Mouse (Mus musculus): ENCODE measurements around the gene Adgrv1. TPM values are rescaled to one million over a fixed set of nuclear protein-coding genes. Genes with fewer than 3 reads are reported as not detected.
"Not testable (repeated sequence)": the region's sequence is repeated elsewhere in the genome, so short reads cannot be mapped to it uniquely, and the experiment has no call there.

Adgrv1 gene
- polyA plus RNA-seq, 1 experiment from 2014 or later = 41.9 TPM

- DNase-seq (ENCODE audit: low spot score) (no peak), ATAC-seq (replicated peaks; ENCODE audit: low FRiP score) (peak; percentile 12; the same call in 1 of the 2 replicates)
- H3K9ac ChIP-seq (ENCODE audit: low read length) = no peak overlapping the region; the same call in 1 of the 2 replicates
- peak overlapping the region; percentile 94 for H3K27ac ChIP-seq (ENCODE audit: low read depth, low read length)
- no peaks in the 10 kb centered on the region for H3K36me3 ChIP-seq (ENCODE audit: control insufficient read depth, insufficient read depth, low read length)
- WGBS = 11% methylated on average over 14 of the region's 14 CpGs
- H3K9me3 ChIP-seq (ENCODE audit: control insufficient read depth, low read length) = no peaks in the 10 kb centered on the region; the same call in 1 of the 2 replicates
- H3K4me2 ChIP-seq (ENCODE audit: low read depth, low read length, severe bottlenecking) = peak overlapping the region; percentile 77
- H3K4me1 ChIP-seq (replicated peaks; ENCODE audit: control insufficient read depth, insufficient read depth, low read length) = peaks cover 2% of the 10 kb centered on the region; the same call in 1 of the 2 replicates
- no peaks in the 10 kb centered on the region for H3K27me3 ChIP-seq (ENCODE audit: control insufficient read depth, insufficient read depth, low read length)
- H3K4me3 ChIP-seq (ENCODE audit: low read depth, low read length) = peak overlapping the region; percentile 78; the same call in 1 of the 2 replicates
These were observed 23.3 kb upstream of the Adgrv1 start for GRCm38 (mm10) chr13:81656091-81656850.

GRCm38 (mm10) chr13:81650382-81650781, 17.4 kb upstream of the Adgrv1 start:
- H3K9ac ChIP-seq (ENCODE audit: low read length); H3K36me3 ChIP-seq (ENCODE audit: control insufficient read depth, insufficient read depth, low read length); H3K27me3 ChIP-seq (ENCODE audit: control insufficient read depth, insufficient read depth, low read length); H3K9me3 ChIP-seq (ENCODE audit: control insufficient read depth, low read length); H3K4me2 ChIP-seq (ENCODE audit: low read depth, low read length, severe bottlenecking); DNase-seq (ENCODE audit: low spot score); H3K4me1 ChIP-seq (replicated peaks; ENCODE audit: control insufficient read depth, insufficient read depth, low read length); ATAC-seq (replicated peaks; ENCODE audit: low FRiP score); H3K4me3 ChIP-seq (ENCODE audit: low read depth, low read length); H3K27ac ChIP-seq (ENCODE audit: low read depth, low read length): not testable (repeated sequence)
- WGBS = 78% methylated on average over 5 of the region's 6 CpGs

DNA sequence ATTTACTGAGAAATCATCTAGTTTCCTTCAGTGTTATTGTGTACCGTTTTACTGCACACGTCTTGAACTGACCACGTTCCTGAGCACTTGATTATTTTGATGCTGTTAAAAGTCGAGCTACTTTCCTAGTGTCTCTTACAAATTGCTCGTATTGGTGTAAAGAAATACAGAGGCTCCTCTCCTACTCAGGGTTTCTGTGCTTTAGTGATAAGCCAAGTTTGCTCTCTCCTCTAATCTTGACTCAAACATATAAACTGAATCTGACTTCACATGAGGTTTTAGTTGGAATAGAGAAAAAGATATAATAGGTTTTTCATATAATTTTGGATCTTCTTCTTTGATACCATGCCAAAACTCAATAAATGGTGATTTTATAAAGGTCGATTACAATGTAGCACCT, 13.4 kb upstream of the Adgrv1 start:
- H3K9me3 ChIP-seq (ENCODE audit: control insufficient read depth, low read length) = no peaks in the 10 kb centered on the region
- no peak for DNase-seq (ENCODE audit: low spot score)
- H3K27ac ChIP-seq (ENCODE audit: low read depth, low read length) = no peak overlapping the region
- no peaks in the 10 kb centered on the region for H3K27me3 ChIP-seq (ENCODE audit: control insufficient read depth, insufficient read depth, low read length)
- no peak overlapping the region for H3K4me3 ChIP-seq (ENCODE audit: low read depth, low read length)
- no peaks in the 10 kb centered on the region for H3K36me3 ChIP-seq (ENCODE audit: control insufficient read depth, insufficient read depth, low read length)
- WGBS = 86% methylated on average over 6 of the region's 6 CpGs
- no peak for ATAC-seq (replicated peaks; ENCODE audit: low FRiP score)
- no peak overlapping the region for H3K4me2 ChIP-seq (ENCODE audit: low read depth, low read length, severe bottlenecking)
- no peak overlapping the region for H3K9ac ChIP-seq (ENCODE audit: low read length)
- H3K4me1 ChIP-seq (replicated peaks; ENCODE audit: control insufficient read depth, insufficient read depth, low read length) = peaks cover 5% of the 10 kb centered on the region

DNA sequence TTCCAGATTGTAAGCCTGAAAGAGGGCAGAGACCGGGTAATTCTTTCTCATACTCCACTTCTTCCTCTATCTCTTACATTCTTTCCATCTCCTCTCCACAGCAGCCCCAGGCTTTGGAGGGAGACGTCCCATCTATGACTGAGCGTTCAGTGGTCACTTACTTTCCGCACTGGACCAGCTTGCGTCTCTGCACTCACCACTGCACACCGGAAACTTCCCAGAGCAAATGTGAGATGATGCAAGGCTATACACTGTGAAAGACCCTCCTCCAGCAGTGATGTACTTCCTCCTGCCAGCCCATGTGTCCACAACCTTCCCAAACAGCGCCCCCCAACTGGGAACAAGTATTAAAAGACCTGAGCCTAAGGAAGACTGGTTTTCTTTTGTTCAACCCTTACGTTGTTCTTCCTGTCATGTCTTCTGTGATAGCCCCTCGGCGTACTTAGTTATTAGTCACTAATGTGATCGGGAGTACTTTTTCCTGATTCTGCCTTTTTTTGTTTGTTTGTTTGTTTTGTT, 11.2 kb upstream of the Adgrv1 start:
- Histone ChIP-seq H3K27ac (ENCODE audit: low read depth, low read length) (no peak overlapping the region), H3K9me3 (ENCODE audit: control insufficient read depth, low read length) (no peaks in the 10 kb centered on the region), H3K9ac (ENCODE audit: low read length) (no peak overlapping the region), H3K27me3 (ENCODE audit: control insufficient read depth, insufficient read depth, low read length) (no peaks in the 10 kb centered on the region), H3K4me1 (replicated peaks; ENCODE audit: control insufficient read depth, insufficient read depth, low read length) (peaks cover 8% of the 10 kb centered on the region), H3K4me2 (ENCODE audit: low read depth, low read length, severe bottlenecking) (no peak overlapping the region), H3K4me3 (ENCODE audit: low read depth, low read length) (no peak overlapping the region), H3K36me3 (ENCODE audit: control insufficient read depth, insufficient read depth, low read length) (no peaks in the 10 kb centered on the region)
- ATAC-seq (replicated peaks; ENCODE audit: low FRiP score) (no peak), DNase-seq (ENCODE audit: low spot score) (no peak)
- 90% methylated on average over 11 of the region's 11 CpGs for WGBS

- Histone ChIP-seq H3K27me3 (ENCODE audit: control insufficient read depth, insufficient read depth, low read length) (no peaks in the 10 kb centered on the region), H3K36me3 (ENCODE audit: control insufficient read depth, insufficient read depth, low read length) (no peaks in the 10 kb centered on the region), H3K4me3 (ENCODE audit: low read depth, low read length) (no peak overlapping the region), H3K9me3 (ENCODE audit: control insufficient read depth, low read length) (no peaks in the 10 kb centered on the region), H3K4me2 (ENCODE audit: low read depth, low read length, severe bottlenecking) (no peak overlapping the region), H3K4me1 (replicated peaks; ENCODE audit: control insufficient read depth, insufficient read depth, low read length) (peaks cover 8% of the 10 kb centered on the region), H3K27ac (ENCODE audit: low read depth, low read length) (no peak overlapping the region), H3K9ac (ENCODE audit: low read length) (no peak overlapping the region)
- DNase-seq (ENCODE audit: low spot score) (no peak), ATAC-seq (replicated peaks; ENCODE audit: low FRiP score) (no peak)
- 60% methylated on average over 7 of the region's 7 CpGs for WGBS
These were observed 9.7 kb upstream of the Adgrv1 start for GRCm38 (mm10) chr13:81642491-81643149.

- peak overlapping the region; percentile 66; the same call in 1 of the 2 replicates for H3K27ac ChIP-seq (ENCODE audit: low read depth, low read length)
- H3K4me2 ChIP-seq (ENCODE audit: low read depth, low read length, severe bottlenecking) = peak overlapping the region; percentile 34; the same call in 1 of the 2 replicates
- no peaks in the 10 kb centered on the region for H3K9me3 ChIP-seq (ENCODE audit: control insufficient read depth, low read length)
- H3K4me3 ChIP-seq (ENCODE audit: low read depth, low read length) = no peak overlapping the region
- no peak overlapping the region for H3K9ac ChIP-seq (ENCODE audit: low read length)
- 5% methylated on average over 8 of the region's 8 CpGs for WGBS
- H3K27me3 ChIP-seq (ENCODE audit: control insufficient read depth, insufficient read depth, low read length) = no peaks in the 10 kb centered on the region
- DNase-seq (ENCODE audit: low spot score) (peak; percentile 77), ATAC-seq (replicated peaks; ENCODE audit: low FRiP score) (peak; percentile 83)
- no peaks in the 10 kb centered on the region for H3K36me3 ChIP-seq (ENCODE audit: control insufficient read depth, insufficient read depth, low read length)
- peaks cover 8% of the 10 kb centered on the region for H3K4me1 ChIP-seq (replicated peaks; ENCODE audit: control insufficient read depth, insufficient read depth, low read length)
These were observed 8.5 kb upstream of the Adgrv1 start for GRCm38 (mm10) chr13:81641289-81642045.

GRCm38 (mm10) chr13:81640881-81641280, 7.9 kb upstream of the Adgrv1 start:
- Histone ChIP-seq H3K9ac (ENCODE audit: low read length) (no peak overlapping the region), H3K4me1 (replicated peaks; ENCODE audit: control insufficient read depth, insufficient read depth, low read length) (peaks cover 8% of the 10 kb centered on the region), H3K9me3 (ENCODE audit: control insufficient read depth, low read length) (no peaks in the 10 kb centered on the region), H3K4me3 (ENCODE audit: low read depth, low read length) (no peak overlapping the region), H3K27me3 (ENCODE audit: control insufficient read depth, insufficient read depth, low read length) (no peaks in the 10 kb centered on the region), H3K27ac (ENCODE audit: low read depth, low read length) (peak overlapping the region; percentile 66), H3K4me2 (ENCODE audit: low read depth, low read length, severe bottlenecking) (no peak overlapping the region), H3K36me3 (ENCODE audit: control insufficient read depth, insufficient read depth, low read length) (no peaks in the 10 kb centered on the region)
- DNase-seq (ENCODE audit: low spot score) (no peak), ATAC-seq (replicated peaks; ENCODE audit: low FRiP score) (peak; percentile 14; the same call in 1 of the 2 replicates)
- WGBS = 58% methylated on average over 6 of the region's 6 CpGs

- ATAC-seq (replicated peaks; ENCODE audit: low FRiP score) = peak; percentile 72
- Histone ChIP-seq H3K4me2 (ENCODE audit: low read depth, low read length, severe bottlenecking) (no peak overlapping the region), H3K36me3 (ENCODE audit: control insufficient read depth, insufficient read depth, low read length) (no peaks in the 10 kb centered on the region), H3K4me3 (ENCODE audit: low read depth, low read length) (no peak overlapping the region), H3K27ac (ENCODE audit: low read depth, low read length) (no peak overlapping the region), H3K9ac (ENCODE audit: low read length) (no peak overlapping the region), H3K9me3 (ENCODE audit: control insufficient read depth, low read length) (no peaks in the 10 kb centered on the region), H3K4me1 (replicated peaks; ENCODE audit: control insufficient read depth, insufficient read depth, low read length) (peaks cover 9% of the 10 kb centered on the region), H3K27me3 (ENCODE audit: control insufficient read depth, insufficient read depth, low read length) (no peaks in the 10 kb centered on the region)
- DNase-seq (ENCODE audit: low spot score) = no peak
- WGBS = 10% methylated on average over 4 of the region's 4 CpGs
These were observed 6.7 kb upstream of the Adgrv1 start for GRCm38 (mm10) chr13:81639624-81640023.
